In the genomic region with DNA sequence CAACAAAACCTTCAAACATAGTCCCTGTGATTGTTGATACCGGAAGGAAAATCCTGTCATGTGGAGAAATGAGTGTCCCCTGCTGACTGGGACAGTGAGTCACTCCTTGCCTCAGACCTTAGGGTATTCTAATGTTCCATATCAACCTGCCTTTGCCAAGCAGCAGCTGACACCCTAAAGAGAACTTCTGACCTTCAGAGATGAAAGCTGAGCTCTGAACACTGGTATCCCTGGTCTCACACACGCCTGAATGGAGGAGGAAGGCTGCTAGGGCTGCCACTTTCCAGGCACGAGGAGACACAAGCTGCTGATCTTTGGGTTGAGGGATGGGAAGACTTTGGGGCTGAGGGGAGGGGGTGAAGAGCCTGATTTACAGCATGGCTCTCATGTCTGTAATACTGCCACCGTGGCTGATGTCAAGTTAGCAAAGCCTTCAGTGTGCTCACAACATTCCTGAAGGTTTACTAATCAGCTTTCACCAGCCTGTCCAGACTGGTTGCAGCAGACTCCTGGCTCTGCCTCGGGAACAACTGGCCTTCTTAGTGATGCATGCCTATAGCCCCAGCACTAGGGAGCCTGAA, we compare ENCODE assay signal across 8 mouse cellular contexts. TPM values are rescaled to one million over a fixed set of nuclear protein-coding genes. Genes with fewer than 3 reads are reported as not detected.
DNase-seq lines count a peak whose midpoint lies in the region; ATAC-seq and TF ChIP-seq lines count a peak whose summit lies in the region.

No protein-coding gene starts in this region.

- peak; percentile 54 for DNase-seq in ZHBTc4 (ENCODE audit: low read depth, low spot score)
- peak; percentile 36 for DNase-seq in lung, postnatal 14 days
- DNase-seq in midbrain, embryonic 10.5 days (ENCODE audit: low spot score), result no peak
- DNase-seq in thymus, postnatal 14 days, result no peak
- DNase-seq in c-Kit-positive CD71-positive TER-119-positive erythroid progenitor cells, embryonic 14.5 days (ENCODE audit: low spot score), result no peak
- no peak for DNase-seq in thymus, postnatal 36 days

- no peak overlapping the region for H3K9ac ChIP-seq in intestine, embryonic 15.5 days

- TF ChIP-seq CTCF in embryonic fibroblast, embryonic 13.5 days (IDR thresholded peaks at IDR 0.05; ENCODE audit: borderline replicate concordance, insufficient read depth, low read length), result no peak

- H3K27ac ChIP-seq in embryonic fibroblast, embryonic 13.5 days (ENCODE audit: insufficient read depth, low read length), result peak overlapping the region; percentile 79
- H3K27ac ChIP-seq in intestine, embryonic 15.5 days, result peak overlapping the region; percentile 69; the same call in 1 of the 2 replicates
- H3K27ac ChIP-seq in midbrain, embryonic 10.5 days (replicated peaks), result no peak overlapping the region

- no peaks in the 10 kb centered on the region for H3K36me3 ChIP-seq in intestine, embryonic 15.5 days
- H3K36me3 ChIP-seq in midbrain, embryonic 10.5 days, result no peaks in the 10 kb centered on the region

- peaks cover 9% of the 10 kb centered on the region for H3K4me1 ChIP-seq in embryonic fibroblast, embryonic 13.5 days (ENCODE audit: control insufficient read depth, insufficient read depth, low read length)
- H3K4me1 ChIP-seq in intestine, embryonic 15.5 days (replicated peaks), result peaks cover 18% of the 10 kb centered on the region; the same call in 1 of the 2 replicates
- no peaks in the 10 kb centered on the region for H3K4me1 ChIP-seq in midbrain, embryonic 10.5 days

- H3K27me3 ChIP-seq in intestine, embryonic 15.5 days (replicated peaks), result no peaks in the 10 kb centered on the region
- no peaks in the 10 kb centered on the region for H3K27me3 ChIP-seq in midbrain, embryonic 10.5 days (ENCODE audit: low read depth, poor library complexity, severe bottlenecking)

- WGBS in intestine, embryonic 15.5 days, result 24% methylated on average over 5 of the region's 5 CpGs
- WGBS in midbrain, embryonic 10.5 days, result 65% methylated on average over 5 of the region's 5 CpGs

- H3K9me3 ChIP-seq in intestine, embryonic 15.5 days, result no peaks in the 10 kb centered on the region
- no peaks in the 10 kb centered on the region for H3K9me3 ChIP-seq in midbrain, embryonic 10.5 days (replicated peaks)

- H3K4me3 ChIP-seq in embryonic fibroblast, embryonic 13.5 days (ENCODE audit: insufficient read depth, low read length), result no peak overlapping the region
- no peak overlapping the region for H3K4me3 ChIP-seq in intestine, embryonic 15.5 days (replicated peaks)
- H3K4me3 ChIP-seq in midbrain, embryonic 10.5 days, result no peak overlapping the region

- ATAC-seq in intestine, embryonic 15.5 days, result peak; percentile 24; the same call in 1 of the 2 replicates

- H3K4me2 ChIP-seq in intestine, embryonic 15.5 days (replicated peaks), result no peak overlapping the region

- TF ChIP-seq POLR2A in embryonic fibroblast, embryonic 13.5 days (IDR thresholded peaks at IDR 0.05; ENCODE audit: low read depth, low read length), result no peak

RNA-seq across cellular contexts. Expression of gene Erbin, which starts 58.1 kb away (rescaled TPM):
- 105 and 138 TPM in 2 replicates for polyA plus RNA-seq in embryonic fibroblast, embryonic 13.5 days (2011; ENCODE audit: insufficient read length, low read depth, missing spikeins)
- polyA plus RNA-seq in intestine, embryonic 15.5 days (2015; fragmentation: Nextera tagmentation; extraction: Ambion mirVana), result 17.5 and 18.7 TPM in 2 replicates
- polyA plus RNA-seq in midbrain, embryonic 10.5 days (2016; fragmentation: Nextera tagmentation; extraction: Ambion mirVana), result 11.7 and 12.8 TPM in 2 replicates

Comparison
In these comparisons a context has a peak if more than half of its experiments do, and no peak if none do; other contexts are left out.
1. DNase-seq: peak in ZHBTc4 (single experiment) and lung, postnatal 14 days (single experiment); none in midbrain, embryonic 10.5 days (single experiment), thymus, postnatal 14 days (single experiment), c-Kit-positive CD71-positive TER-119-positive erythroid progenitor cells, embryonic 14.5 days (single experiment) and thymus, postnatal 36 days (0 of 2).